Mouse (Mus musculus): ENCODE data around the gene Stag3.

The Stag3 gene

GRCm38 (mm10) chr5:138279585-138280424 is at the start of gene Stag3, which contains the start of the genes Gm43720 and Gpc2:
Stag3 (plus strand) TSS chr5:138280240.
Gm43720 (minus strand) TSS chr5:138279958.
Gpc2 (minus strand) TSS chr5:138280005.
- peak; percentile 93 for ATAC-seq (ENCODE audit: low TSS enrichment)

DNA sequence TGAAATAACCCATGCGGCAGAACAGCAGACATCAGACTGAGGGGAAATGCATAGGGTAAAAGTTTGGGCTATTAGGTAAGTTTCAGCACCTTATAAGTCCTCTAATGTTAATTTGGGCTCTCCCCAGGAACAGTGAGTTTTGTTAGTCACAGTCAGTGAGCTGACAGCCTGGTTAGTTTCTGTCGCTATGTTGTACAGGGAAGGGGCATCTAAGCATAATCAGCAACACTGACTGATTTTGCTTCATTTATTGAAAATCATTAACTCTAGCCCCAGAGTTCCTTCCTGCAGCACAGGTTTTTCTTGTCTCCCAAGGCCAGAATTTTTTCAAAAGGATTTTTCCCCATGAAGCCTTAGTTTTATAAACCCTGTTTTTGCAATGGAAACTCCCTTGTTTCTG is 46.3 kb upstream of the Stag3 start:
- no peak for ATAC-seq (ENCODE audit: low TSS enrichment)

GRCm38 (mm10) chr5:138234224-138234623 is 45.8 kb upstream of the Stag3 start:
- no peak for ATAC-seq (ENCODE audit: low TSS enrichment)

GRCm38 (mm10) chr5:138241511-138241910 is 38.5 kb upstream of the Stag3 start:
- no peak for ATAC-seq (ENCODE audit: low TSS enrichment)

DNA sequence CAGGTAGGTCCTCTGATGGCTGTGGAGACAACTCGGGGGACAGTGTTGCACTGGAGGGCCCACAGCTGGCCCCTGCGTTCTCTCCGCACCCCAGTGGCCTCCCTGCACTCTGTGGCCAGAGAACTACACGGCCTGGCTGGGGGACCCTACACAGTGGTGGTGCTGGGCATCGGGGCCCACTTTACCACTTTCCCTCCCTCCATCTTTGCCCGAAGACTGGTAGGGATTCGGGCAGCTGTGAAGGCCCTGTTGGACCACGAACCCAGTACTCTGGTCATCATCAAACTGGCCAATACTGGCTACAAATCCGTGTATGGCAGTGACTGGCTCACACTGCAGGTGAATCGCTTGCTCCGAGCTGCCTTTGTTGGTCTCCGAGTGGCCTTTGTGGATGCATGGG is 28.9 kb upstream of the Stag3 start:
- no peak for ATAC-seq (ENCODE audit: low TSS enrichment)

GRCm38 (mm10) chr5:138253061-138253460 is 27.0 kb upstream of the Stag3 start:
- ATAC-seq (ENCODE audit: low TSS enrichment) = no peak

DNA sequence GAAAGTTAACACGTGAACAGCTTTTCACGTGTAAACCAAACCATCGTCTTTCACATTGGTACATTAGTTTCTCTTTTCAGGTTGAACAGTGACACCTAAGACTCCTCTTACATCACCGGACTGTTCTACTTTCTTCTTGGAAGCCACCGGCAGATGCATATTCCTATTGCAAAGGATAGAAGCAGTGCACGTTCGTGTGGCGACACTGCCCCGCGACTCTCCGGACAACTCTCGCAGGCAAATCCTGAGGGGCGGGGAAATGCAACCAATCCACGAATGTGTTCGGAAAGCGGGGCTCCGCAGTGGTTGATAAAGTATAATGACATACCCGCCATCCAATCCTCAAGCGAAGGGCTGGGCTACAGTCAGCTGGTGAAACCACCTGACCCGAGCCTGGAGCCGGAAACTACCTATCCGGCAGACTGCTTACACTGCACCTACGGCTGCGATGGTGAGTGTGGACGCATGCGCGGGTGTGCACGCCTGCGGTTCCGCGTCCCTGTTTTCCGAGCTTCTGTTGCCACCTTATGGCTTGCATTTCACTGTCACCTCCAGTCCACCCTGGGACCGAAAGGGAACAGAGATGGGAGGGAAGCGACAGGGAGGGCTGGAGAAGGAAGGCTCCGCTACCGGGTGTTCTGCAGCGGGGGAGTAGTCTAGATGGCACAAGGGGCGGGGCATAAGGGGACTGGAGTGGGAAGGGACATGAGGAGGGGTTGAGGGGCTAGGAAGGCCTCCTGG is 24.5 kb upstream of the Stag3 start, which contains the start of gene Lamtor4:
Lamtor4 (plus strand) TSS at position 130 of the 741 bp plus-strand sequence.
- peak; percentile 99 for ATAC-seq (ENCODE audit: low TSS enrichment)

GRCm38 (mm10) chr5:138256094-138256467 is 24.0 kb upstream of the Stag3 start:
- 0 out of 2 replicates have a peak, but pooled peaks have one; percentile 7 for ATAC-seq (ENCODE audit: low TSS enrichment)

DNA sequence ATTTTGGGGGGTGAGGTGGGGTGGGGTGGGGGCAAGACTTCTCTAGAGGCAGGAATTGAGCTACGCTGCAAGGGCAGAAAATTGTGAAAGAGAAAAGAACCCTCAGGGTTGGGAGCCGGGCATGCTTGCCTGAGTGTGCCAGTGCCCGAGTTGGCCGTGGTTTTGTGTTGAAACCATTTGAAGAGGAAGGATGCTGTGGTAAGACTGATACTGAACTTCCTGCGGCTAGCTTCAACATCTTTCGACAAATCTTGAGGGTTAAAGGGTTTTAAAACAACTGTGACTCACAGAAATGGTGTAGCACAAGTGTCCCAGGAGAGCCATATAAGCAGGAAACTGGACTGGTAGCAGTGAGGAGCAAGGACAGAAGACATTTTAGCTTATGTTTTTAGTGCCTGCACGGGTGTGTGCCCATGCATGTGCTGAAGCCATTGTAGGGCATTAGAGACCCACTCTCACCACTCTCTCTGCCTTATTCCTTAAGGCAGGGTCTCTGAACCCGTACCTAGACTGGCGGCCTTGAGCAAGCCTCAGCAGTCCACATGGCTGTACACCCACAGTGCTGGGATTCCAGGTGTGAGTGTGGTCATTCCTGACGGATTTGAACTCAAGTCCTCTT is 23.0 kb upstream of the Stag3 start:
- no peak for ATAC-seq (ENCODE audit: low TSS enrichment)

GRCm38 (mm10) chr5:138257585-138257978 is 22.5 kb upstream of the Stag3 start:
- ATAC-seq (ENCODE audit: low TSS enrichment) = no peak

GRCm38 (mm10) chr5:138258078-138258477 is 22.0 kb upstream of the Stag3 start:
- ATAC-seq (ENCODE audit: low TSS enrichment) = no peak

GRCm38 (mm10) chr5:138258542-138258941 is 21.5 kb upstream of the Stag3 start:
- ATAC-seq (ENCODE audit: low TSS enrichment) = no peak

- no peak for ATAC-seq (ENCODE audit: low TSS enrichment)
Observed at GRCm38 (mm10) chr5:138258993-138259392, 21.0 kb upstream of the Stag3 start.

- ATAC-seq (ENCODE audit: low TSS enrichment) = no peak
Observed at GRCm38 (mm10) chr5:138260051-138260450, 20.0 kb upstream of the Stag3 start.

DNA sequence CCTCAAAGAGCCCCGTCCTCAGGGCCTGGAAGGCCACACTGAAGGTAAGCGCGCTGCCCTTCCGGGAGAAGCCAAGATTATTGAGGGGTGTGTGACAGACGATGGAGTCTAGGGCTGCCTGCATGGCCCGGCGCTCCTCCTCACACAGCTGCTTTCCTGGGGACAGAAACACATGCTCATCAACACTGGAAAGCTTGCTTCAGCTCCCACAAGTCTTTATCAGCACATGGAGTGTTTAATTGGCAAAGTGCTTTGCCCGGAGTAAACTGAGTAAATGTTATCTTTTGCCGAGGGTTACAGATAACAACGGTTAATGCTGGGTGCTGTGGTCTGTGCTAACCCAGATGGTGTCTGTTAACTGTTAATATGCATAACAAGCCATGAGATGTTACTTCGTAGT is 19.2 kb upstream of the Stag3 start:
- no peak for ATAC-seq (ENCODE audit: low TSS enrichment)

- ATAC-seq (ENCODE audit: low TSS enrichment) = no peak
Observed at GRCm38 (mm10) chr5:138262001-138262400, 18.0 kb upstream of the Stag3 start.

DNA sequence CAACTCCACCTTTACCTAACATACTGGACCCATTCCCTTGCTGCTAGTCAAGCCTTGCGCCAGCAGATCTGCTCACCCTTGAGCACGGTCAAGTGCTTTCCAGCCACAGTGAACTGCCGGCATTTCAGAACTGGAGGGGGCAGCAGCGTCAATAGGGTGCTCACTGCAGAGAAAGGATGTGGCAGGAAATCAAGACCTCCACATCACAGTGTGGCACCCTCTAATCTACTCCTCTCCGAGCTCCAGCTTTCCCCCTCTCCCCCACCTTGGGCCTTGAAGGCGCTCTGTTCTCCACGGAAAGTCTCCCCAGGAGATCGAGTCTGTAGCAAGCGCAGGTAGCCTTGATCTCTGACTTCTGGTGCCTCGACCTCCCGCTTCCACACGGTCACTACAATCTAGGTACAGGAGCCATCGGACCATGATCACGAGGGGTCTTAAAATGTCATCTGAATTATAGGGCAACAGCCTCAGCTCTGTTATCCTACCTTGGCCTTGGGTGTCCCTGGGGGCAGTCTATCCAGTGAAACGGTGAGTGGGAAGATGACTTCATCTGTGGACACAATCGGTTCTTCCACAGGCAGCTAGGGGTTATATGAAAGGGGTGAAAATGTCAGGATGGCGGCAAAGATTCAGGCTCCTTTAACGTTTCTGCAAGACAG is 17.3 kb upstream of the Stag3 start:
- ATAC-seq (ENCODE audit: low TSS enrichment) = no peak

GRCm38 (mm10) chr5:138263260-138264206 is 16.5 kb upstream of the Stag3 start, which contains the start of gene BC037034:
BC037034 (minus strand) TSS chr5:138264033.
- ATAC-seq (ENCODE audit: low TSS enrichment) = peak; percentile 93

DNA sequence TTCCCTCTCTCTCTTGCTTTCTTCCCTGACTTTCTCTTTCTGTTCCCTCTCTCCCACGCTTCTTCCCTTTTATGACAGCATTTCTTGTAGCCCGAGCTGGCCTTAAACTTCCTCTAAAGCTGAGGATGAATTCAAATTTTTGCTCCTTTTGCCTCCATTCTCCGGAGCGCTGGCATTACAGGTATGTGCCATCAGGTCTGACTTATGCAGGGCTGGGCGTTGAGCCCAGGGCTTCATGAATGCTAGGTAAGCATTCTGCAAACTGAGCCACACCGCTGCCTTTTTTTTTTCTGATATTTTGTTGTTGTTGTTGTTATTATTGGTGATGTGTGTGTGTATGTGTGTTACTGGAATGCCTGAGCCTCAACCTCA is 15.8 kb upstream of the Stag3 start:
- no peak for ATAC-seq (ENCODE audit: low TSS enrichment)

DNA sequence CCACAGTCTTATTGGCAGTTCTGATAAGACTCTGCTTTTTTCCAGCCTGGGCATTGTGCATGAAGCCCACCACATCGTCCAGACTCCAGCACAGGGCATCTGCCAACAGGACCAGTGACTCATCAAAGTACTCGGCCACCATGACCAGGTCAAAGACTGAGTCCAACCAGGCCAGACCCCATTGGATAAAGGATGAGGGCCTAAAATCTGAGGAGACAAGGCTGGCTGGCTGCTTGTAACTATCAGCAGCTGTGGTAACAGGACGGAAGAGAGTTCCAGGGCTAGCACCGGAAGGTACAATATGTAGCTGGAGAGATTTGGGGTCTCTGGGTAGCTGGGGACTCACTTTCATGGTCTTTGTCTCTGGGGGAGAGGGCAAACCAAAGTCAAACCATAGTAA is 14.3 kb upstream of the Stag3 start:
- no peak for ATAC-seq (ENCODE audit: low TSS enrichment)

GRCm38 (mm10) chr5:138267114-138267513 is 12.9 kb upstream of the Stag3 start:
- ATAC-seq (ENCODE audit: low TSS enrichment) = no peak
